Comparison of ENCODE assay signal across 8 mouse cellular contexts in the genomic region with DNA sequence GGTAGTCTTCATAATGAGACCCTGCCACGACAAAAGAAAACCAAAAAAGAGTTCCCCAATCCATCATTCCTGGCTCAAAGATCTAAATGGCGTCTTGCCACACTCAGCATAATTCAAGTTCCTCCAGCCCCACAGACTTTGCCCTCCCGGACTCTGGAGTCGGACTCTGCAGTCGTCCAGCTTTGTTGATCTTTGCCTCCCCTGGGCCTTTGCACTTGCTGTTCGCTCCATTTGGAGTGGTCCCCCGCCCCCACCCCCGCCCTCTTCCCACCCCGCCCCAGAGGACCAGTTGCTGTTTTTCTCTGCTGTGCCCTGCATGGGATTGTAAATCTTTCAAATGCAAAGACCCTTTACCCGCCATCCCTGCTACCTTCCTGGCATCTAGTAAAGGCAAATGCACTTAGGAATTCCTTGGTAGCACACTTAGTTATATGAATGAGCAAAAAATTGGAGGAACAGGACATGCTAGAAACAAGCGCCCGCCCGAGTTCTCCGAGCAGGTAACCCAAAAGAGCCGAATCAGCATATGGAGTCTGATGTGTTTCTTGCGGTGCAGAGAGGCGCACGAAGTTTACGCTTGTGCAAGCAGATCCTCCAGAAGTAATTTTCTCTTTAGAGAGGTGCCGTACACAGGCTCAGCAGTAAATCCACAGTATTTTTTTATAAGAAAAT. TPM values are rescaled to one million over a fixed set of nuclear protein-coding genes. Genes with fewer than 3 reads are reported as not detected.
A peak's percentile ranks its signal among the peaks of the same experiment; 100 is the strongest.
DNase-seq lines count a peak whose midpoint lies in the region; ATAC-seq and TF ChIP-seq lines count a peak whose summit lies in the region.

No protein-coding gene starts in this region.

- H3K27me3 ChIP-seq in heart, postnatal 0 days (ENCODE audit: control insufficient read depth, insufficient read depth, low read length) = no peaks in the 10 kb centered on the region
- H3K27me3 ChIP-seq in hindbrain, embryonic 11.5 days (ENCODE audit: control insufficient read depth, insufficient read depth, low read length) = no peaks in the 10 kb centered on the region
- no peaks in the 10 kb centered on the region; the same call in 1 of the 2 replicates for H3K27me3 ChIP-seq in limb, embryonic 11.5 days (ENCODE audit: control insufficient read depth, insufficient read depth, low read length)
- H3K27me3 ChIP-seq in neural tube, embryonic 15.5 days (replicated peaks) = peaks cover 9% of the 10 kb centered on the region; the same call in 1 of the 2 replicates

- intact Hi-C loops in heart, postnatal 10 days (cut with DNase I) = no loop called here
- intact Hi-C loops in gastrocnemius, postnatal 36 days (cut with DNase I) = no loop called here

- no peak for TF ChIP-seq CTCF in heart, postnatal 0 days (IDR thresholded peaks at IDR 0.05; ENCODE audit: low read depth)

- ATAC-seq in heart, postnatal 0 days (ENCODE audit: insufficient read depth, low read depth) = no peak
- no peak for ATAC-seq in hindbrain, embryonic 11.5 days (ENCODE audit: low FRiP score)
- ATAC-seq in limb, embryonic 11.5 days (ENCODE audit: insufficient number of reproducible peaks, low FRiP score, low TSS enrichment, low read depth) = no peak
- ATAC-seq in neural tube, embryonic 15.5 days (ENCODE audit: low FRiP score) = no peak
- ATAC-seq in activated CD4-positive, CD25-positive, alpha-beta regulatory T cell, adult 4 months = no peak

- peak overlapping the region; percentile 53 for H3K4me2 ChIP-seq in heart, postnatal 0 days (ENCODE audit: low read depth, low read length)
- H3K4me2 ChIP-seq in hindbrain, embryonic 11.5 days (replicated peaks; ENCODE audit: low read depth, low read length) = peak overlapping the region; percentile 39
- peak overlapping the region; percentile 25 for H3K4me2 ChIP-seq in limb, embryonic 11.5 days (ENCODE audit: low read depth, severe bottlenecking)
- H3K4me2 ChIP-seq in neural tube, embryonic 15.5 days = peak overlapping the region; percentile 44

- TF ChIP-seq EP300 in heart, postnatal 0 days (IDR thresholded peaks at IDR 0.05; ENCODE audit: low read depth) = no peak

- H3K4me1 ChIP-seq in heart, postnatal 0 days (ENCODE audit: control insufficient read depth, insufficient read depth) = no peaks in the 10 kb centered on the region
- no peaks in the 10 kb centered on the region for H3K4me1 ChIP-seq in hindbrain, embryonic 11.5 days (replicated peaks; ENCODE audit: control insufficient read depth, insufficient read depth, low read length)
- H3K4me1 ChIP-seq in limb, embryonic 11.5 days (ENCODE audit: control insufficient read depth, insufficient read depth, low read length) = no peaks in the 10 kb centered on the region
- H3K4me1 ChIP-seq in neural tube, embryonic 15.5 days = peaks cover 7% of the 10 kb centered on the region

- no peak overlapping the region for H3K27ac ChIP-seq in heart, postnatal 0 days (ENCODE audit: low read depth)
- H3K27ac ChIP-seq in hindbrain, embryonic 11.5 days (ENCODE audit: low read depth, low read length) = no peak overlapping the region
- no peak overlapping the region for H3K27ac ChIP-seq in limb, embryonic 11.5 days (replicated peaks; ENCODE audit: low read depth, low read length)
- H3K27ac ChIP-seq in neural tube, embryonic 15.5 days (replicated peaks) = no peak overlapping the region

- H3K9ac ChIP-seq in heart, postnatal 0 days (replicated peaks; ENCODE audit: low read depth, low read length) = no peak overlapping the region
- H3K9ac ChIP-seq in hindbrain, embryonic 11.5 days (ENCODE audit: low read depth, low read length) = peak overlapping the region; percentile 38; the same call in 1 of the 2 replicates
- H3K9ac ChIP-seq in limb, embryonic 11.5 days (ENCODE audit: low read length) = no peak overlapping the region
- H3K9ac ChIP-seq in neural tube, embryonic 15.5 days (replicated peaks) = no peak overlapping the region

- no peaks in the 10 kb centered on the region for H3K9me3 ChIP-seq in heart, postnatal 0 days (replicated peaks; ENCODE audit: control insufficient read depth, low read length)
- no peaks in the 10 kb centered on the region for H3K9me3 ChIP-seq in hindbrain, embryonic 11.5 days (ENCODE audit: control insufficient read depth, low read length)
- no peaks in the 10 kb centered on the region for H3K9me3 ChIP-seq in limb, embryonic 11.5 days (ENCODE audit: control insufficient read depth, low read length)
- no peaks in the 10 kb centered on the region for H3K9me3 ChIP-seq in neural tube, embryonic 15.5 days (replicated peaks)

- 56% methylated on average over 20 of the region's 20 CpGs for WGBS in heart, postnatal 0 days
- WGBS in hindbrain, embryonic 11.5 days = 22% methylated on average over 20 of the region's 20 CpGs
- 37% methylated on average over 20 of the region's 20 CpGs for WGBS in limb, embryonic 11.5 days
- WGBS in neural tube, embryonic 15.5 days = 20% methylated on average over 20 of the region's 20 CpGs

- H3K4me3 ChIP-seq in heart, postnatal 0 days (ENCODE audit: low read depth, low read length) = peak overlapping the region; percentile 21
- peak overlapping the region; percentile 4; the same call in 1 of the 2 replicates for H3K4me3 ChIP-seq in hindbrain, embryonic 11.5 days (ENCODE audit: low read depth, low read length)
- H3K4me3 ChIP-seq in limb, embryonic 11.5 days (ENCODE audit: low read depth, low read length) = no peak overlapping the region
- H3K4me3 ChIP-seq in neural tube, embryonic 15.5 days (replicated peaks) = peak overlapping the region; percentile 8; the same call in 1 of the 2 replicates

- no peaks in the 10 kb centered on the region for H3K36me3 ChIP-seq in heart, postnatal 0 days (replicated peaks; ENCODE audit: control insufficient read depth, insufficient read depth, low read length)
- H3K36me3 ChIP-seq in hindbrain, embryonic 11.5 days (ENCODE audit: control insufficient read depth, insufficient read depth, low read length) = no peaks in the 10 kb centered on the region
- H3K36me3 ChIP-seq in limb, embryonic 11.5 days (ENCODE audit: control insufficient read depth, insufficient read depth, low read length) = no peaks in the 10 kb centered on the region
- H3K36me3 ChIP-seq in neural tube, embryonic 15.5 days = no peaks in the 10 kb centered on the region

- DNase-seq in heart, postnatal 0 days (ENCODE audit: low spot score) = no peak
- DNase-seq in heart, postnatal 10 days = no peak
- DNase-seq in hindbrain, embryonic 11.5 days (ENCODE audit: low spot score) = no peak
- no peak for DNase-seq in limb, embryonic 11.5 days (ENCODE audit: low spot score)
- no peak for DNase-seq in cerebellum, adult 8-10 months
- no peak for DNase-seq in gastrocnemius, postnatal 36 days

RNA-seq across cellular contexts. Expression of gene Zfp281, which starts 54.9 kb away (rescaled TPM):
- total RNA-seq in heart, postnatal 0 days (2014; rRNA removed; ENCODE audit: low replicate concordance) = 13.7 and 16.2 TPM in 2 replicates
- 7.4 and 8.3 TPM in 2 replicates for polyA plus RNA-seq in heart, postnatal 0 days (2015; fragmentation: Nextera tagmentation; extraction: Ambion mirVana)
- total RNA-seq in heart, postnatal 10 days (2021) = 10 to 100 TPM; 12.1 to 14.8 TPM
- 38.5 and 39.3 TPM in 2 replicates for polyA plus RNA-seq in hindbrain, embryonic 11.5 days (2014; fragmentation: Nextera tagmentation; extraction: Ambion mirVana)
- 38.6 and 42.2 TPM in 2 replicates for polyA plus RNA-seq in limb, embryonic 11.5 days (2014; fragmentation: Nextera tagmentation; extraction: Ambion mirVana)
- polyA plus RNA-seq in neural tube, embryonic 15.5 days (2015; fragmentation: Nextera tagmentation; extraction: Ambion mirVana) = 17.2 and 17.6 TPM in 2 replicates
- 10 to 100 TPM in 1 of 2 experiments, 1 to 10 TPM in 1; 8.3 to 10.9 TPM for total RNA-seq in gastrocnemius, postnatal 36 days (2021)
- 10 to 100 TPM; 19.3 to 22.6 TPM for polyA plus RNA-seq in activated CD4-positive, CD25-positive, alpha-beta regulatory T cell, adult 4 months (2017; shearing (Covaris generic))
